In genomic region chr6:120232885-120233284, GRCm38 (mm10) we compare ENCODE assay signal across 27 mouse cellular contexts.
"Had no signal": no experiment of that assay in that cellular context is flagged by ENCODE, and none has a peak within 500 bp of the region (broad histone marks: within the 10 kb centered on the region; RNA-seq: fewer than 3 reads in every experiment).

No protein-coding gene starts in this region.

- H3K9me3 ChIP-seq: heart, embryonic 10.5 days; heart, embryonic 12.5 days; hindbrain, embryonic 10.5 days; hindbrain, embryonic 12.5 days; kidney, embryonic 15.5 days; limb, embryonic 10.5 days; limb, embryonic 12.5 days; liver, embryonic 13.5 days had no signal

- ATAC-seq: hindbrain, embryonic 16.5 days; inflammation-experienced regulatory T-cells, adult 6 months had no signal

- DNase-seq: gastrocnemius, adult 2 months; gastrocnemius, postnatal 10 days; gastrocnemius, postnatal 25 days; heart, adult 18-20 months; heart, postnatal 10 days; heart, postnatal 4 days; kidney, adult 11 months; kidney, adult 2 months; kidney, adult 9 months; kidney, postnatal 25 days; kidney, postnatal 4 days; liver; liver, embryonic 13.5 days had no signal

- H3K4me2 ChIP-seq: heart, embryonic 12.5 days; hindbrain, embryonic 12.5 days; hindbrain, embryonic 14.5 days; kidney, embryonic 15.5 days; limb, embryonic 12.5 days; liver, embryonic 11.5 days; liver, embryonic 13.5 days had no signal

- H3K4me1 ChIP-seq: limb, embryonic 12.5 days; liver, embryonic 13.5 days had no signal

- H3K36me3 ChIP-seq: heart, embryonic 10.5 days; heart, embryonic 12.5 days; hindbrain, embryonic 10.5 days; hindbrain, embryonic 12.5 days; kidney, embryonic 15.5 days; limb, embryonic 10.5 days; limb, embryonic 12.5 days; liver, embryonic 13.5 days had no signal

- H3K27ac ChIP-seq: gastrocnemius, adult 2 months; heart, embryonic 10.5 days; hindbrain, embryonic 10.5 days; hindbrain, embryonic 12.5 days; hindbrain, embryonic 14.5 days; kidney, embryonic 15.5 days; kidney, postnatal 0 days; layer of hippocampus, adult 2 months; left cerebral cortex, adult 2 months; limb, embryonic 10.5 days; limb, embryonic 12.5 days; liver, embryonic 13.5 days had no signal

- H3K4me3 ChIP-seq: gastrocnemius, adult 2 months; heart, embryonic 10.5 days; heart, embryonic 12.5 days; hindbrain, embryonic 10.5 days; hindbrain, embryonic 12.5 days; kidney, embryonic 15.5 days; layer of hippocampus, adult 2 months; left cerebral cortex, adult 2 months; limb, embryonic 10.5 days; limb, embryonic 12.5 days; liver, embryonic 13.5 days had no signal

- H3K27me3 ChIP-seq: heart, embryonic 12.5 days; hindbrain, embryonic 12.5 days; kidney, embryonic 15.5 days; limb, embryonic 12.5 days had no signal

- H3K9ac ChIP-seq: heart, embryonic 12.5 days; hindbrain, embryonic 12.5 days; hindbrain, embryonic 14.5 days; kidney, embryonic 15.5 days; limb, embryonic 12.5 days; liver, embryonic 13.5 days had no signal
